Mouse (Mus musculus) megakaryocyte, adult 5-6 weeks (primary cell): ENCODE data around the gene Nipal1. TPM values are rescaled to one million over a fixed set of nuclear protein-coding genes. Genes with fewer than 3 reads are reported as not detected.

ENCODE experiments used
- ATAC-seq: 2 replicates; pipeline ENCODE4 v1.8.0; 2016; ENCODE audit warnings: mild to moderate bottlenecking, inconsistent platforms; ENCODE audit not compliant: poor library complexity, severe bottlenecking
- total RNA-seq, 2 experiments: library from RNA; stranded (forward) in 1 of 2; stranded (reverse) in 1 of 2; fragments of 153-499, 151-499 nt in 1 of 2; fragments of 221-1000, 200-1000 nt in 1 of 2; gene quantifications; 2 replicates each; pipeline versions ENCODE4 v1.2.3 to v1.2.4; 2015 to 2017

Gene Nipal1
- total RNA-seq (2015) (0.02 and 0.30 TPM in 2 replicates), total RNA-seq (2017) (1.1 and 1.6 TPM in 2 replicates)

GRCm38 (mm10) chr5:72647418-72647907 lies at the start of gene Nipal1:
Nipal1 (plus strand) TSS chr5:72647795.
- ATAC-seq, result peak; percentile 96

GRCm38 (mm10) chr5:72601006-72601405 lies 46.6 kb upstream of the Nipal1 start:
- peak; percentile 69 for ATAC-seq

- ATAC-seq, result no peak
Measured at GRCm38 (mm10) chr5:72603138-72603537, 44.5 kb upstream of the Nipal1 start.

- ATAC-seq, result no peak
Measured at GRCm38 (mm10) chr5:72617413-72617812, 30.2 kb upstream of the Nipal1 start.

- ATAC-seq, result no peak
Measured at GRCm38 (mm10) chr5:72621022-72621421, 26.6 kb upstream of the Nipal1 start.

- ATAC-seq, result no peak
Measured at GRCm38 (mm10) chr5:72630026-72630425, 17.6 kb upstream of the Nipal1 start.

GRCm38 (mm10) chr5:72634791-72635271 lies 12.8 kb upstream of the Nipal1 start:
- peak; percentile 84 for ATAC-seq

- ATAC-seq, result peak; percentile 82
Measured at GRCm38 (mm10) chr5:72636122-72636521, 11.5 kb upstream of the Nipal1 start.

GRCm38 (mm10) chr5:72636576-72636975 lies 11.0 kb upstream of the Nipal1 start:
- ATAC-seq, result peak; percentile 39; the same call in 1 of the 2 replicates

- ATAC-seq, result no peak
Measured at GRCm38 (mm10) chr5:72640072-72640471, 7.5 kb upstream of the Nipal1 start.

- no peak for ATAC-seq
Measured at GRCm38 (mm10) chr5:72643655-72644054, 3.9 kb upstream of the Nipal1 start.

- no peak for ATAC-seq
Measured at GRCm38 (mm10) chr5:72644175-72644574, 3.4 kb upstream of the Nipal1 start, which contains the start of gene Cnga1. Cnga1 (minus strand) TSS chr5:72644275.

GRCm38 (mm10) chr5:72646131-72646530 lies 1.5 kb upstream of the Nipal1 start:
- no peak for ATAC-seq

GRCm38 (mm10) chr5:72646996-72647395 lies 599 bp upstream of the Nipal1 start:
- no peak for ATAC-seq

GRCm38 (mm10) chr5:72647958-72648595 lies 482 bp downstream of the Nipal1 start:
- ATAC-seq, result peak; percentile 28

- ATAC-seq, result no peak
Measured at GRCm38 (mm10) chr5:72648987-72649735, 1.6 kb downstream of the Nipal1 start.

GRCm38 (mm10) chr5:72653068-72653674 lies 5.6 kb downstream of the Nipal1 start:
- no peak for ATAC-seq

- ATAC-seq, result no peak
Measured at GRCm38 (mm10) chr5:72656270-72656791, 8.7 kb downstream of the Nipal1 start.

GRCm38 (mm10) chr5:72658375-72658774 lies 10.8 kb downstream of the Nipal1 start:
- no peak for ATAC-seq

- no peak for ATAC-seq
Measured at GRCm38 (mm10) chr5:72661051-72661781, 13.6 kb downstream of the Nipal1 start.
